In the genomic region with DNA sequence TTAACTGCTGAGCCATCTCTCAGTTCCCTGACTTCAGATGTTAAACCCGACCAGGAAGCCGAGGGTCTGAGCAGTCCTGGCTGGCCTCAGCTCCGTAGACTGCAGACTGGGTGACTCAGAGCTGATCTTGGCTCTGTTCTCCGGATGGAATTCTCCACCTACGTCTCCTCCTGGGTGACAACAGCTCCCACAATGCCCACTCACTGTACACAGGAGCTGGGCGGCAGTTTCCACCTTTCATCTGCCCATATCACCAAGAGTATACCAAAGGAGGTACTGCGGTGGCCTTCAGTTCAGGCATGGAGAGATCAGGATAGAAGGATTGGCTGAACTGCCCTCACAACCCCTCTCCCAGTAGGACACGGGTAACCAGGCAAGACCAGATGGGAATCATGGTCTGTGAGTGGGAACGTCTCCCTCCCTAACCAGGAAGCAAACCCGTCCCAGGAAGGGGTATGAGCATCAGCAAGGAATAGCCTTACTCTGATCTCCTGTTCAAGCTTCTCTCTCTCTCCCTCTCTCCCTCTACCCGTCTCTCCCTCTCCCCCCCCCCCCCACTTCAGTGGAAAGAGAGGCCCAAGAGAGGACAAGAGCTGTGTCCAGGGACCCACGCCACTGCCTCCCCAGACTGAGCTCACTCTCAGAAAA, we compare ENCODE assay signal across 9 mouse cellular contexts. TPM values are rescaled to one million over a fixed set of nuclear protein-coding genes. Genes with fewer than 3 reads are reported as not detected.
DNase-seq lines count a peak whose midpoint lies in the region; ATAC-seq and TF ChIP-seq lines count a peak whose summit lies in the region.
"Had no signal": no experiment of that assay in that cellular context is flagged by ENCODE, and none has a peak within 500 bp of the region (broad histone marks: within the 10 kb centered on the region; RNA-seq: fewer than 3 reads in every experiment).

No protein-coding gene starts in this region.

- H3K27ac ChIP-seq in liver, embryonic 11.5 days (ENCODE audit: low read depth, low read length) = no peak overlapping the region
- H3K27ac ChIP-seq in liver, postnatal 0 days (ENCODE audit: low read depth) = no peak overlapping the region
- H3K27ac ChIP-seq in embryonic fibroblast, embryonic 13.5 days (ENCODE audit: insufficient read depth, low read length) = peak overlapping the region; percentile 56
- H3K27ac ChIP-seq in neural tube, embryonic 15.5 days (replicated peaks) = peak overlapping the region; percentile 90

- no peak for TF ChIP-seq CTCF in liver, postnatal 0 days (IDR thresholded peaks at IDR 0.05; ENCODE audit: low read depth)
- TF ChIP-seq CTCF in embryonic fibroblast, embryonic 13.5 days (IDR thresholded peaks at IDR 0.05; ENCODE audit: borderline replicate concordance, insufficient read depth, low read length) = no peak

- no peaks in the 10 kb centered on the region for H3K9me3 ChIP-seq in liver, embryonic 11.5 days (ENCODE audit: control insufficient read depth, low read length)
- H3K9me3 ChIP-seq in liver, postnatal 0 days (ENCODE audit: low read length) = no peaks in the 10 kb centered on the region
- H3K9me3 ChIP-seq in neural tube, embryonic 15.5 days (replicated peaks) = no peaks in the 10 kb centered on the region

- no peak for DNase-seq in liver, embryonic 11.5 days (ENCODE audit: low spot score)
- no peak for DNase-seq in liver, postnatal 0 days
- DNase-seq in adrenal gland, postnatal 36 days = peak; percentile 70 to 78
- DNase-seq in layer of hippocampus, adult 9-11 months = peak; percentile 59
- DNase-seq in heart, adult 9 months (ENCODE audit: low spot score in 2 of 2) = no peak

- H3K27me3 ChIP-seq in liver, embryonic 11.5 days (replicated peaks; ENCODE audit: control insufficient read depth, insufficient read depth, low read length) = peaks cover 71% of the 10 kb centered on the region
- H3K27me3 ChIP-seq in liver, postnatal 0 days (ENCODE audit: insufficient read depth, low read length) = peaks cover 50% of the 10 kb centered on the region
- no peaks in the 10 kb centered on the region for H3K27me3 ChIP-seq in neural tube, embryonic 15.5 days (replicated peaks)

- no peaks in the 10 kb centered on the region for H3K36me3 ChIP-seq in liver, embryonic 11.5 days (ENCODE audit: control insufficient read depth, insufficient read depth, low read length)
- no peaks in the 10 kb centered on the region for H3K36me3 ChIP-seq in liver, postnatal 0 days (replicated peaks; ENCODE audit: insufficient read depth, low read length)
- no peaks in the 10 kb centered on the region for H3K36me3 ChIP-seq in neural tube, embryonic 15.5 days

- H3K4me2 ChIP-seq in liver, embryonic 11.5 days = peak overlapping the region; percentile 64
- H3K4me2 ChIP-seq in liver, postnatal 0 days (ENCODE audit: low read depth, low read length) = no peak overlapping the region
- peak overlapping the region; percentile 90 for H3K4me2 ChIP-seq in neural tube, embryonic 15.5 days

- no peak for ATAC-seq in liver, embryonic 11.5 days (replicated peaks; ENCODE audit: low FRiP score)
- ATAC-seq in liver, postnatal 0 days = no peak
- ATAC-seq in neural tube, embryonic 15.5 days (ENCODE audit: low FRiP score) = peak; percentile 40; the same call in 1 of the 2 replicates
- ATAC-seq in erythroid progenitor cell, adult 5-6 weeks (replicated peaks; ENCODE audit: low FRiP score, poor library complexity, severe bottlenecking) = no peak

- WGBS in liver, embryonic 11.5 days = 13% methylated on average over 11 of the region's 12 CpGs
- 11% methylated on average over 12 of the region's 12 CpGs for WGBS in liver, postnatal 0 days (ENCODE audit: insufficient replicate concordance)
- 7% methylated on average over 11 of the region's 12 CpGs for WGBS in neural tube, embryonic 15.5 days

- TF ChIP-seq EP300 in liver, postnatal 0 days (IDR thresholded peaks at IDR 0.05; ENCODE audit: low read depth) = no peak

- H3K9ac ChIP-seq in liver, embryonic 11.5 days (ENCODE audit: low read depth, low read length) = peak overlapping the region; percentile 27; the same call in 1 of the 2 replicates
- no peak overlapping the region for H3K9ac ChIP-seq in liver, postnatal 0 days (replicated peaks)
- H3K9ac ChIP-seq in neural tube, embryonic 15.5 days (replicated peaks) = peak overlapping the region; percentile 72

- peak; percentile 60 for TF ChIP-seq POLR2A in embryonic fibroblast, embryonic 13.5 days (IDR thresholded peaks at IDR 0.05; ENCODE audit: low read depth, low read length)

- H3K4me1 ChIP-seq in liver, embryonic 11.5 days (replicated peaks; ENCODE audit: control insufficient read depth, insufficient read depth, low read length) = no peaks in the 10 kb centered on the region
- H3K4me1 ChIP-seq in liver, postnatal 0 days (ENCODE audit: insufficient read depth) = no peaks in the 10 kb centered on the region; the same call in 1 of the 2 replicates
- H3K4me1 ChIP-seq in embryonic fibroblast, embryonic 13.5 days (ENCODE audit: control insufficient read depth, insufficient read depth, low read length) = peaks cover 5% of the 10 kb centered on the region; the same call in 1 of the 2 replicates
- peaks cover 30% of the 10 kb centered on the region for H3K4me1 ChIP-seq in neural tube, embryonic 15.5 days

- peak overlapping the region; percentile 41 for H3K4me3 ChIP-seq in liver, embryonic 11.5 days (ENCODE audit: low read depth, low read length)
- no peak overlapping the region for H3K4me3 ChIP-seq in liver, postnatal 0 days (ENCODE audit: low read depth, low read length)
- peak overlapping the region; percentile 57 for H3K4me3 ChIP-seq in embryonic fibroblast, embryonic 13.5 days (ENCODE audit: insufficient read depth, low read length)
- peak overlapping the region; percentile 64 for H3K4me3 ChIP-seq in neural tube, embryonic 15.5 days (replicated peaks)

RNA-seq across cellular contexts. Expression of a gene that starts 5.2 kb away (rescaled TPM):
- 6.1 and 6.8 TPM in 2 replicates for polyA plus RNA-seq in liver, embryonic 11.5 days (2014; fragmentation: Nextera tagmentation; extraction: Ambion mirVana)
- 3.4 and 4.4 TPM in 2 replicates for polyA plus RNA-seq in liver, postnatal 0 days (2015; fragmentation: Nextera tagmentation; extraction: Ambion mirVana)
- total RNA-seq in adrenal gland, postnatal 36 days (2021) = 1 to 10 TPM in 1 of 2 experiments, under 1 TPM in 1; 0.50 to 1.4 TPM
- 25.1 and 32.6 TPM in 2 replicates for polyA plus RNA-seq in embryonic fibroblast, embryonic 13.5 days (2011; ENCODE audit: insufficient read length, low read depth, missing spikeins)
- 28.7 and 29.1 TPM in 2 replicates for polyA plus RNA-seq in neural tube, embryonic 15.5 days (2015; fragmentation: Nextera tagmentation; extraction: Ambion mirVana)
- total RNA-seq in erythroid progenitor cell, adult 5-6 weeks (2015; ENCODE audit: low replicate concordance) = not detected in 2 replicates
- not detected in 2 replicates for total RNA-seq in erythroid progenitor cell, adult 5-6 weeks (2017; ENCODE audit: low replicate concordance)
- total RNA-seq: neutrophil, adult 5-6 weeks had no signal

RNA-seq across cellular contexts. Expression of a gene that starts 34.6 kb away (rescaled TPM):
- polyA plus RNA-seq in liver, embryonic 11.5 days (2014; fragmentation: Nextera tagmentation; extraction: Ambion mirVana) = 5.0 and 6.4 TPM in 2 replicates
- polyA plus RNA-seq in liver, postnatal 0 days (2015; fragmentation: Nextera tagmentation; extraction: Ambion mirVana) = 1.3 and 26.0 TPM in 2 replicates
- total RNA-seq in adrenal gland, postnatal 36 days (2021) = 10 to 100 TPM; 17.0 to 48.9 TPM
- 13.5 and 25.5 TPM in 2 replicates for polyA plus RNA-seq in embryonic fibroblast, embryonic 13.5 days (2011; ENCODE audit: insufficient read length, low read depth, missing spikeins)
- 226 and 288 TPM in 2 replicates for polyA plus RNA-seq in neural tube, embryonic 15.5 days (2015; fragmentation: Nextera tagmentation; extraction: Ambion mirVana)
- total RNA-seq in erythroid progenitor cell, adult 5-6 weeks (2015; ENCODE audit: low replicate concordance) = not detected in 2 replicates
- not detected in 2 replicates for total RNA-seq in erythroid progenitor cell, adult 5-6 weeks (2017; ENCODE audit: low replicate concordance)
- total RNA-seq: neutrophil, adult 5-6 weeks had no signal

RNA-seq across cellular contexts. Expression of a gene that starts 34.7 kb away (rescaled TPM):
- not detected in 2 replicates for polyA plus RNA-seq in liver, embryonic 11.5 days (2014; fragmentation: Nextera tagmentation; extraction: Ambion mirVana)
- not detected in 2 replicates for polyA plus RNA-seq in liver, postnatal 0 days (2015; fragmentation: Nextera tagmentation; extraction: Ambion mirVana)
- not detected for total RNA-seq in adrenal gland, postnatal 36 days (2021)
- not detected in 2 replicates for polyA plus RNA-seq in embryonic fibroblast, embryonic 13.5 days (2011; ENCODE audit: insufficient read length, low read depth, missing spikeins)
- 1.3 and 1.6 TPM in 2 replicates for polyA plus RNA-seq in neural tube, embryonic 15.5 days (2015; fragmentation: Nextera tagmentation; extraction: Ambion mirVana)
- not detected in 2 replicates for total RNA-seq in erythroid progenitor cell, adult 5-6 weeks (2015; ENCODE audit: low replicate concordance)
- total RNA-seq in erythroid progenitor cell, adult 5-6 weeks (2017; ENCODE audit: low replicate concordance) = not detected in 2 replicates
- total RNA-seq: neutrophil, adult 5-6 weeks had no signal

RNA-seq across cellular contexts. Expression of a gene that starts 51.6 kb away (rescaled TPM):
- not detected in 2 replicates for polyA plus RNA-seq in liver, embryonic 11.5 days (2014; fragmentation: Nextera tagmentation; extraction: Ambion mirVana)
- not detected in 2 replicates for polyA plus RNA-seq in liver, postnatal 0 days (2015; fragmentation: Nextera tagmentation; extraction: Ambion mirVana)
- not detected for total RNA-seq in adrenal gland, postnatal 36 days (2021)
- polyA plus RNA-seq in embryonic fibroblast, embryonic 13.5 days (2011; ENCODE audit: insufficient read length, low read depth, missing spikeins) = not detected in 2 replicates
- not detected in 2 replicates for polyA plus RNA-seq in neural tube, embryonic 15.5 days (2015; fragmentation: Nextera tagmentation; extraction: Ambion mirVana)
- total RNA-seq in erythroid progenitor cell, adult 5-6 weeks (2015; ENCODE audit: low replicate concordance) = not detected in 2 replicates
- not detected in 2 replicates for total RNA-seq in erythroid progenitor cell, adult 5-6 weeks (2017; ENCODE audit: low replicate concordance)
- total RNA-seq: neutrophil, adult 5-6 weeks had no signal

Comparison
In these comparisons a context has a peak if more than half of its experiments do, and no peak if none do; other contexts are left out.
1. DNase-seq: peak in adrenal gland, postnatal 36 days (2 of 2) and layer of hippocampus, adult 9-11 months (single experiment); none in liver, embryonic 11.5 days (single experiment), liver, postnatal 0 days (single experiment) and heart, adult 9 months (0 of 2).
2. H3K27ac ChIP-seq: peak in embryonic fibroblast, embryonic 13.5 days (single experiment) and neural tube, embryonic 15.5 days (single experiment); none in liver, embryonic 11.5 days (single experiment) and liver, postnatal 0 days (single experiment).